ENCODE assay signal across 13 mouse cellular contexts in the genomic region with DNA sequence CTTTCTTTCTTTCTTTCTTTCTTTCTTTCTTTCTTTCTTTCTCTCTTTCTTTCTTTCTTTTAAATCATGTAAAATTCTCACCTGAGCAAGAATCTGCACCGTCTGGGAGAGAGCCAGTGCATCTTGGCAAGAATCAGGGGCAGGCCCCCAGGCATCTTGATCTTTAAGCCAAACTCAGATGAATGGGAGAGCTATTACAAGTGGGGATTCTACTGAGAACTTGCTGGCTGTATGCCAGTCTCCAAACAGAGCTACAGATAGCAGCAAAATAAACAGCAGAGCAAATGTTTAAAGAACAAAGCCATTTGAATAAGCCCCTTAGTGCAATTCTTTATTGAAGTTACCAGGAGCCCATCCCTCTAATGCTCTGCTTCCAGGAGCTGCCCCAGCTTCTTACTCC. TPM values are rescaled to one million over a fixed set of nuclear protein-coding genes. Genes with fewer than 3 reads are reported as not detected.
DNase-seq lines count a peak whose midpoint lies in the region; ATAC-seq and TF ChIP-seq lines count a peak whose summit lies in the region.
"Had no signal": no experiment of that assay in that cellular context is flagged by ENCODE, and none has a peak within 500 bp of the region (broad histone marks: within the 10 kb centered on the region; RNA-seq: fewer than 3 reads in every experiment).

No protein-coding gene starts in this region.

- TF ChIP-seq EP300 in heart, postnatal 0 days (IDR thresholded peaks at IDR 0.05; ENCODE audit: low read depth), result no peak

- H3K9me3 ChIP-seq in heart, postnatal 0 days (replicated peaks; ENCODE audit: control insufficient read depth, low read length), result no peaks in the 10 kb centered on the region
- no peaks in the 10 kb centered on the region for H3K9me3 ChIP-seq in midbrain, embryonic 14.5 days (ENCODE audit: control insufficient read depth, low read length)
- no peaks in the 10 kb centered on the region for H3K9me3 ChIP-seq in midbrain, embryonic 10.5 days (replicated peaks)
- H3K9me3 ChIP-seq in stomach, embryonic 16.5 days (replicated peaks; ENCODE audit: control insufficient read depth, low read length), result no peaks in the 10 kb centered on the region
- H3K9me3 ChIP-seq: heart, embryonic 15.5 days; liver, embryonic 12.5 days had no signal

- no peak for ATAC-seq in heart, postnatal 0 days (ENCODE audit: insufficient read depth, low read depth)
- no peak for ATAC-seq in midbrain, embryonic 14.5 days (ENCODE audit: low FRiP score, low TSS enrichment)
- ATAC-seq in stomach, embryonic 16.5 days (ENCODE audit: insufficient read depth, low FRiP score), result peak; percentile 47; the same call in 1 of the 2 replicates
- ATAC-seq: liver, embryonic 12.5 days had no signal

- intact Hi-C loops in heart, postnatal 25 days (cut with DNase I), result no loop called here

- peak; percentile 13 for DNase-seq in heart, postnatal 0 days (ENCODE audit: low spot score)
- no peak for DNase-seq in heart, postnatal 25 days (ENCODE audit: low spot score)
- DNase-seq in midbrain, embryonic 14.5 days, result peak; percentile 77
- no peak for DNase-seq in midbrain, embryonic 10.5 days (ENCODE audit: low spot score)
- peak; percentile 44 to 66 for DNase-seq in cerebellum, postnatal 25 days
- DNase-seq in urinary bladder, adult 18-20 months (ENCODE audit: low spot score in 2 of 2), result no peak
- DNase-seq in retina, embryonic 14.5 days (ENCODE audit: low spot score), result no peak
- DNase-seq: adrenal gland, postnatal 36 days; kidney, adult 11 months; thymus, postnatal 36 days had no signal

- H3K36me3 ChIP-seq in heart, postnatal 0 days (replicated peaks; ENCODE audit: control insufficient read depth, insufficient read depth, low read length), result no peaks in the 10 kb centered on the region
- H3K36me3 ChIP-seq in midbrain, embryonic 14.5 days (ENCODE audit: control insufficient read depth, insufficient read depth, low read length), result no peaks in the 10 kb centered on the region
- no peaks in the 10 kb centered on the region for H3K36me3 ChIP-seq in midbrain, embryonic 10.5 days
- no peaks in the 10 kb centered on the region for H3K36me3 ChIP-seq in stomach, embryonic 16.5 days (ENCODE audit: control insufficient read depth, insufficient read depth, low read length)
- H3K36me3 ChIP-seq: heart, embryonic 15.5 days; liver, embryonic 12.5 days had no signal

- no peaks in the 10 kb centered on the region for H3K27me3 ChIP-seq in heart, postnatal 0 days (ENCODE audit: control insufficient read depth, insufficient read depth, low read length)
- H3K27me3 ChIP-seq in midbrain, embryonic 14.5 days (ENCODE audit: control insufficient read depth, insufficient read depth, low read length), result no peaks in the 10 kb centered on the region
- no peaks in the 10 kb centered on the region for H3K27me3 ChIP-seq in midbrain, embryonic 10.5 days (ENCODE audit: low read depth, poor library complexity, severe bottlenecking)
- H3K27me3 ChIP-seq in stomach, embryonic 16.5 days (ENCODE audit: control insufficient read depth, insufficient read depth, low read length), result no peaks in the 10 kb centered on the region
- H3K27me3 ChIP-seq: heart, embryonic 15.5 days; liver, embryonic 12.5 days had no signal

- no peak overlapping the region for H3K27ac ChIP-seq in heart, postnatal 0 days (ENCODE audit: low read depth)
- H3K27ac ChIP-seq in midbrain, embryonic 14.5 days (replicated peaks; ENCODE audit: low read depth, low read length), result no peak overlapping the region
- H3K27ac ChIP-seq in midbrain, embryonic 10.5 days (replicated peaks), result no peak overlapping the region
- no peak overlapping the region for H3K27ac ChIP-seq in stomach, embryonic 16.5 days (ENCODE audit: low read length)
- H3K27ac ChIP-seq: heart, embryonic 15.5 days; liver, embryonic 12.5 days had no signal

- no peak overlapping the region for H3K4me2 ChIP-seq in heart, postnatal 0 days (ENCODE audit: low read depth, low read length)
- H3K4me2 ChIP-seq in midbrain, embryonic 14.5 days (ENCODE audit: low read length), result no peak overlapping the region
- H3K4me2 ChIP-seq in stomach, embryonic 16.5 days (ENCODE audit: low read depth, low read length), result no peak overlapping the region
- H3K4me2 ChIP-seq: heart, embryonic 15.5 days; liver, embryonic 12.5 days had no signal

- H3K9ac ChIP-seq in heart, postnatal 0 days (replicated peaks; ENCODE audit: low read depth, low read length), result no peak overlapping the region
- H3K9ac ChIP-seq in midbrain, embryonic 14.5 days (replicated peaks; ENCODE audit: low read length), result no peak overlapping the region
- H3K9ac ChIP-seq in stomach, embryonic 16.5 days (ENCODE audit: low read length), result no peak overlapping the region
- H3K9ac ChIP-seq: heart, embryonic 15.5 days; liver, embryonic 12.5 days had no signal

- WGBS in heart, postnatal 0 days, result 20% methylated on average over 1 of the region's 1 CpGs
- whole genome bisulfite sequencing in midbrain, embryonic 14.5 days, result 24% methylated on average over 1 of the region's 1 CpGs
- 47% methylated on average over 1 of the region's 1 CpGs for WGBS in midbrain, embryonic 10.5 days
- 5% methylated on average over 1 of the region's 1 CpGs for WGBS in stomach, embryonic 16.5 days

- no peak for TF ChIP-seq CTCF in heart, postnatal 0 days (IDR thresholded peaks at IDR 0.05; ENCODE audit: low read depth)

- H3K4me1 ChIP-seq in heart, postnatal 0 days (ENCODE audit: control insufficient read depth, insufficient read depth), result peaks cover 6% of the 10 kb centered on the region; the same call in 1 of the 2 replicates
- H3K4me1 ChIP-seq in midbrain, embryonic 14.5 days (ENCODE audit: control insufficient read depth, insufficient read depth, low read length), result peaks cover 6% of the 10 kb centered on the region; the same call in 1 of the 2 replicates
- H3K4me1 ChIP-seq in midbrain, embryonic 10.5 days, result no peaks in the 10 kb centered on the region
- peaks cover 9% of the 10 kb centered on the region for H3K4me1 ChIP-seq in stomach, embryonic 16.5 days (ENCODE audit: control insufficient read depth, insufficient read depth, low read length)
- H3K4me1 ChIP-seq: liver, embryonic 12.5 days had no signal

- H3K4me3 ChIP-seq in heart, postnatal 0 days (ENCODE audit: low read depth, low read length), result no peak overlapping the region
- H3K4me3 ChIP-seq in midbrain, embryonic 14.5 days (replicated peaks; ENCODE audit: low read depth, low read length), result no peak overlapping the region
- H3K4me3 ChIP-seq in midbrain, embryonic 10.5 days, result no peak overlapping the region
- no peak overlapping the region for H3K4me3 ChIP-seq in stomach, embryonic 16.5 days (replicated peaks; ENCODE audit: low read length)
- H3K4me3 ChIP-seq: heart, embryonic 15.5 days; liver, embryonic 12.5 days had no signal

RNA-seq across cellular contexts. Expression of a gene that starts 18.0 kb away (rescaled TPM):
- total RNA-seq in heart, postnatal 0 days (2014; rRNA removed; ENCODE audit: low replicate concordance), result 0.27 and 1.2 TPM in 2 replicates
- polyA plus RNA-seq in heart, postnatal 0 days (2015; fragmentation: Nextera tagmentation; extraction: Ambion mirVana), result 0.27 and 0.33 TPM in 2 replicates
- total RNA-seq in heart, postnatal 25 days (2021), result under 1 TPM in 1 of 2 experiments, not detected in 1; 0.22 TPM
- polyA plus RNA-seq in midbrain, embryonic 14.5 days (2014; fragmentation: Nextera tagmentation; extraction: Ambion mirVana), result 0.34 and 0.47 TPM in 2 replicates
- polyA plus RNA-seq in midbrain, embryonic 10.5 days (2016; fragmentation: Nextera tagmentation; extraction: Ambion mirVana), result 1.2 and 1.3 TPM in 2 replicates
- polyA plus RNA-seq in stomach, embryonic 16.5 days (2015; fragmentation: Nextera tagmentation; extraction: Ambion mirVana), result 2.5 and 3.7 TPM in 2 replicates

RNA-seq across cellular contexts. Expression of a gene that starts 53.1 kb away (rescaled TPM):
- total RNA-seq in heart, postnatal 0 days (2014; rRNA removed; ENCODE audit: low replicate concordance), result 12.6 and 14.0 TPM in 2 replicates
- polyA plus RNA-seq in heart, postnatal 0 days (2015; fragmentation: Nextera tagmentation; extraction: Ambion mirVana), result 22.8 and 24.3 TPM in 2 replicates
- total RNA-seq in heart, postnatal 25 days (2021), result 10 to 100 TPM; 27.7 to 30.4 TPM
- 60.4 and 93.1 TPM in 2 replicates for polyA plus RNA-seq in midbrain, embryonic 14.5 days (2014; fragmentation: Nextera tagmentation; extraction: Ambion mirVana)
- polyA plus RNA-seq in midbrain, embryonic 10.5 days (2016; fragmentation: Nextera tagmentation; extraction: Ambion mirVana), result 73.0 and 78.9 TPM in 2 replicates
- 55.3 and 57.8 TPM in 2 replicates for polyA plus RNA-seq in stomach, embryonic 16.5 days (2015; fragmentation: Nextera tagmentation; extraction: Ambion mirVana)

Comparison
In these comparisons a context has a peak if more than half of its experiments do, and no peak if none do; other contexts are left out.
1. DNase-seq: peak in heart, postnatal 0 days (single experiment), midbrain, embryonic 14.5 days (single experiment) and cerebellum, postnatal 25 days (2 of 2); none in heart, postnatal 25 days (single experiment), midbrain, embryonic 10.5 days (single experiment), urinary bladder, adult 18-20 months (0 of 2) and retina, embryonic 14.5 days (single experiment).